Mouse (Mus musculus): ENCODE measurements around the gene Camk2g.
"Not testable (repeated sequence)": the region's sequence is repeated elsewhere in the genome, so short reads cannot be mapped to it uniquely, and the experiment has no call there.

The Camk2g gene

DNA sequence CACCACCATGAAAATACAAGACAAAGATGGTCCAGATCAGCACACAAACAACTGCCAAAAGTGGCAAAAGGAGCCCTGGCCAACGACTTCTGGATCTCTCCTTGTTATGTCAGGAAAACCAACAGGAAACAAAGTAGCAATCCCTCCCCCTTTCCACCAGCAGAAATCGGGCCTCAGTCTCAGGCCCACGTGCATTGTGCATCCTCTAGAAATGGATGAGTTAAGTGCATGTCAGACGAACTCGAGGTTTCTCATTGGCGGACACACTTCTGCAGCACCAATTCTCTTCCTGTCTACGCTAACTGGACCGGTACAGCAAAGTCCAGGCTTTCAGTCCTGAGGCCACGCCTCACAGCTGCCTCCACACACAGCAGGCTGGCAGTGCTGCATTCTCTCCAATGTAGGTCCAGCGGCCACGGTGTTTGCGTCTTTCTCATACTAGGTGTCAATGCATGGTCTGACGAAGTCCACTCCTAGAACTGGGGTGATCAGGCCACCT lies 57.9 kb downstream of the Camk2g start:
- DNase-seq: no peak

- DNase-seq: no peak
Observed at GRCm38 (mm10) chr14:20735052-20735451, 58.8 kb downstream of the Camk2g start.

DNA sequence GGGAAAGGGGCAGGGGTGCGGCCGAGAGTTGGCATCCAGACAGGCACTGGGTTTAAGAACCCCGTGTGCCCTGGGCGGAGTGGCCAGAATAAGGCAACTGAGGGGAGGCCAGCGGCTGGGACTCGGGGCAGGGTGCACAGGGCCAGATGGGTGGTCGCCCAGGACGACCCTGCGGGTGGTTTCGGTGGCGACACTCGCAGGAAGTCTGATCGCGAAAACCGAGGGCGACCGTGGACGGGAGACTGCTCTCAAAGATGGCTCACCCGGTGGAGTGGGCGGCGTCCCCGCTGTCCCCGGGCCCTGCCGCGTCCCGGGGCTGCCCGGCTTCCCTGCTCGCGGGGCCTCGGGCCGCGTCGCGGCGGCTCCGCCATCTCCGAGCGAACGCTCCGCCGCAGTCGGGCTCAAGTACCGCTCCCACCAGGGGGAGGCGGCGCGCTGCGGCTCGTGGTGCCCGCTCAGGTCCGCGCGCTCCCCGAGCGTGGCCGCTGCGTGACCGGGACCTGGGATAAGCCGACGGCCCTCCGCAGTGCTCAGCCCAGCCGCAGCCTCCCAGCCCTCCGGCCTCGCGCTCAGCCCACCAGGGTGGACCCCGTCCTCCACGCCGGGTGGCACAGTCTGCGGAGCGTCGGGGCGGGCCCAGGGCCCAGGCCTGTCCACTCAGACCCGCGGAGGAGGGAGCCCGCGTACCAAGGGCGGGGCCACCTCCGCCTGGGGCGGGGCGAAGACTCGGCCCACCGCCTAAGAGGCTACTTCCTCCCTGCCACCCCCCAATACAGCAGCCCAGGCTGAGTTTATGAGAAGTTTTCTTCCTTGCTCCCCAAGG lies 59.7 kb downstream of the Camk2g start, which contains the start of gene Ndst2:
Gene Ndst2 (minus strand): TSS at position 611 of the 823 bp plus-strand sequence.
- DNase-seq: peak; percentile 88

DNA sequence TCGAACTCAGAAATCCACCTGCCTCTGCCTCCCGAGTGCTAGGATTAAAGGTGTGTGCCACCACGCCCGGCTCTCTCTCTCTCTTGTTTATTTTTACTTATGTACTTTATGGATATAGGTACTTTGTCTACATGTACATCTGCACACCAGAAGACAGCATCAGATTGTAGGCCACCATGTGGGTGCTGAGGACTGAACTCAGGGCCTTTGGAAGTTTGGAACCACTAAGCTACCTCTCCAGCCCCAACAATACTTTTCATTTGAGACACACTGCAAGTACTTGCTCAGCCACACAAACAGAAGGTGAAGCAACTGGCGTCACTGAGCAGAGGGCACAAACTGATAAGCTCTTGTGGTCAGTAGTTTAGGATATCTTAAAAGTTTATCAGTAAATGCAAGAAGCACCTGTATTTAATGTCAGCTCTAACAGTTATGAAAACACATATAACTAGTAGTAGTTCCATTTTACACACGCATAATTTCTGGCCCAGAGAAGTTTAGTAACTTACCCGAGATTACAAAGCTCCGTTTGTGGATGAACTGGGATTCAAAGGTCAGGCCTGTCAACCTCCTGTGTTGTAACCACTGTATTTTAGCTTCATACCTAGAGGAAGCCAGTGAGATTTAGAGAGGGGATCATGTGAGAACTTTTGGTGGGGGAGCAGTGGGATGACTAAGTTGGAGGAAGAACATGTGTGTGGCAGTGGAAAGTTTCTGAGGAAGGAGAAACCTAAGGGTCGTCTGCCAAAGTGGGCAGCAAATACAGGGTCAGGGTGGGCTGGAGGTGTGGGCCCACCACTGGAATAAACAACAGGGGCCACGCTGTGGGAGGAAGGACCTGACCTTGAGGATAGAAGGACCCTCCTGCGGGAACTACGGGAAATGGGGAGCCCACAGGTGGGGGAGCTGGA lies 60.6 kb downstream of the Camk2g start:
- DNase-seq: no peak

- DNase-seq: no peak
Observed at GRCm38 (mm10) chr14:20730853-20731602, 62.9 kb downstream of the Camk2g start.

DNA sequence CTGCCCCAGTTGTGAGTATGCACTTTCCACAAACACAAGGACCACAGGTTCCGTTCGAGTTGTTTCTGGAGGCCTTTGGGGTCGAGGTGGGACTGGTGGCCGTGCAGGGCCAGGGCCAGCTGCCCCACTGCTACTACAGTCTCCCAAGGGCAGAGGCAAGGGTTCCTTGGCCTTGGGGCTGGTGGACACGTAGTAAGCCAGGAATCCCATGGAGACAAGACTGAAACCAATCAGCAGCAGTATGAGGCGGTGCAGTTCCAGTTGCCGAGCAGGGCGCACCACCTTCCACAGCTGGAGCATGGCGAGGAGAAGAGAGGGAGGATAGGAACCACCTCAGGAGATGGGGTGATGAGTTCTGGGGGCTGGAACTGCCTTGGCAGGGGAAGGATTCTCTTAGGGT lies 64.0 kb downstream of the Camk2g start:
- no peak for DNase-seq

DNA sequence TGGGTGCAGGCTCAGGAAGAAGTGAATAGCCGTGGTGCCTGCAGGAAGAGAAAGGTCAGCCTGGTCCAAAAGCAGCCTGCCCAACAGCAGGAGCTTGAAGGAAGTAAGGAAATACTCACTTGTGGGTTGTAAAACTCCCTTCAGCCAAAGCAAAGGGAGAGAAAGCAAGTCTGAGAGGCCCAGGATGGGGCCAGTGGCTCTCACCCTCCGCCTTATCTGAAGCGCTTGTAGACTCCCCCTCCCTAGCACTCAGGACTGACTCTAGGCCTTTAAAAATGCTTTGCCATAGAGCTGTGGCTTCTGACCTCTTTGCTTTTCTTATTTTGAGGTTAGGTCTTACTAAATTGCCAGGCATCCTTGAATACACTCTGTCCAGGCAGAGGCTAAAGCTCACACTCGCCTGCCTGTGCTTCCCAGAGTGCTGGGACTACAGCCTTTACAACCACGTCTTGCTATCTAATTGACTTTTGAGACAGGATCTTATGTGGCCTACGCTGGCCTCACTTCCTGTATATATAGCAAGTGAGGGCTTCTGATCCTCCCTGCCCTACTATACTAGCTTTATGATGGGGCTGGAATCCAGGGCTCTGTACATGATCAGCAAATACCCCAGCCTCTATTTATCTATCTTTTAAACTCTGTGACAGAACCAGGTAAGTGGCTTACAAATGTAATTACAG lies 68.1 kb downstream of the Camk2g start:
- DNase-seq: no peak

DNA sequence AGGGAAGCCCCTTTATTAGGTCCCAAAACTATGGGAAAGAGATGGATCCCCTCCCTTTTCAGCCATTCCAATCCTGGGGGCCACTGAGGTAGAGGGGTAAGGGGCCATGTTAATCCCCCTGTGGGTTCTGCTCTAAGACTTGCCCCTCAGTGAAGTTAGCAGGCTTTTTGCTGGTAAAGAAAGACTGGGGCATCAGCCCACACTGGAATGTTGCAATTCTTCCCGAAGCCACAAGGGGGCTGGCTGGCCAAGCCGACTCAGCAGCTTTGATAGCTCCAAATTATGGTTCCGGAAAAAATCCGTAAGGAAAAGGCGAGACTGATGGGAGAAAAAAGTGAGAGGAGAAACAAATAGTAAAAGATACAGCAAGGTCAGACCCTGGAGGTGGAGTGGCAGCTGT lies 69.8 kb downstream of the Camk2g start:
- DNase-seq: no peak

- DNase-seq: no peak
Observed at GRCm38 (mm10) chr14:20723006-20723405, 70.9 kb downstream of the Camk2g start.

GRCm38 (mm10) chr14:20721371-20721770 lies 72.5 kb downstream of the Camk2g start:
- DNase-seq: no peak

GRCm38 (mm10) chr14:20719767-20720166 lies 74.1 kb downstream of the Camk2g start:
- no peak for DNase-seq

DNA sequence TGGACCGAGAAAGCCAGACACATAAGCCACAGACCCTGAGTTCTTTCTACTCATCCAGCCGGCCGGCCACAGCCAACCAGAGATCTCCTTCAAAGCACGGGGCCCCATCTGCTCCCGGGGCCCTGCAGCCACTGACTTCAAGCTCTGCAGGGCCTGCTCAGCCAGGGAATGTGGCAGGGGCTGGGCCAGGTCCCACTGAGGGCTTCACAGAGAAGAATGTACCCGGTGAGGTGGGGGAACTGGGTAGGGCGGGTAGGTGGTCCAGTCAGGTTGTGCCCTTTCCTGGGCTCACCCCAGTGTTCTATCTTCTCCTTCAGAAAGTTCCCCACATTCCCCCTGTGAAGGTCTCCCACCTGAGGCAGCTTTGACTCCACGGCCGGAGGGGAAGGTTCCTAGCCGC lies 75.4 kb downstream of the Camk2g start:
- no peak for DNase-seq

- no peak for DNase-seq
Observed at GRCm38 (mm10) chr14:20713832-20714231, 80.1 kb downstream of the Camk2g start.

DNA sequence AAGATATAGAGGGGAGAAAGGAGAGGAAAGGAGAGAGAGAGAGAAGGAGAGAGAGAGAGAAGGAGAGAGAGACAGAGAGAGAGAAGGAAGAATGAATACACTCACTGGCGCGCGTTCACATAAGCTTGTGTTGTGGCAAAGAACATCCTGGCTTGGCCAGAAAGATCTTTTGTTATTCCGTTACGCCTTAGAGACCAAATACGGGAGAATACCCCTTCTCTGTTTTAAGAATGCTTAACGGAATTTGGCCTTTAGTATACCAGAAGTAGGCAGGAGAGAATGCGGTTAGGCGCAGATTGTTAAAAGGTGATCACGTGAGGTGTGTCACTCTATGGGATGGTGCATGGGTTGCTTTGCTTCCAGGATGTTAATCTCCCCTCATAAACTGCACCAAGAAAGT lies 85.6 kb downstream of the Camk2g start:
- DNase-seq: no peak

DNA sequence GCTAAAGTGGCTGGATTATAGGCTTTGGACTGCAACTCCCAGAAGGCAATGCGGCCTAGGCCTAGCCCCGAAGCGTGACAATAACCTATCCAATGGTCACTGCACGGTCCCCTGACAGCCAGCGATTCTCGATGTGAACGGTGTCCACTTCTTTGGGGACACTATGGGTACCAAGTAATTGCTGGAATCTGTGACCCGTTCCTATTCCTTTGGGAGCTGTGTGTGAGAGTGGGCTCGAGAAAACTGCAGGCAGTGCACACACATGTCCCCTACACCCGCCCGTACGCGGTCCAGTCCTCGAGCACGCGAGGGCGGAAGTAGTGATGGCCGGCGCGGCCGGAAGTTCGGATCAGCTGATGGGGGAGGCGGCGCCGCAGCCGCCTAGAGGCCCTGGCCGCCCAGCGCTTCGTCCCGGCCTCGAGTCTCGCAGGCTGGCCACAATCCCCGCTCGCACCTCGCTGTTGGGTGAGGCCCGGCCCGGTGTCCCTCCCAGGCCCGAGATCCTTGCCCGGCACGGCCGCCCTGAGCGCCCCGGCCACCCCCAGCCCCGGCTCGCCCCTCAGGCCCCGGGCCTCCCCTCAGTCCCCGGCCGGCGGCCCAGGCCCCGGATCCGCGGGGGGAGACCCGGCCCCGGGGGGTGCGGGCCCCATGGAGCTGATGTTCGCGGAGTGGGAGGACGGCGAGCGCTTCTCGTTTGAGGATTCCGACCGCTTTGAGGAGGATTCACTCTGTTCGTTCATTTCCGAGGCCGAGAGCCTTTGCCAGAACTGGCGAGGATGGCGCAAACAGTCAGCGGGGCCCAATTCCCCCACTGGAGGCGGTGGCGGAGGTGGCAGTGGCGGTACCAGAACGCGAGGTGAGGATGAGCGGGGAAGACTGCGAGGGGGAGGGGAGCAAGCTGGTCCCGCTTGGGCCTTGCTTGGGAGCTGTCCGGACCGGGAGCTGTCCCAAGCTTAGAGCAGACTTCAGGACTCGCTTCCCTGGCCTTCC lies 86.4 kb downstream of the Camk2g start, which contains the start of gene Zswim8:
Gene Zswim8 (plus strand): TSS at position 352 of the 990 bp plus-strand sequence.
- peak; percentile 89 for DNase-seq

- not testable (repeated sequence) for DNase-seq
Observed at GRCm38 (mm10) chr14:20703461-20703860, 90.4 kb downstream of the Camk2g start.

DNA sequence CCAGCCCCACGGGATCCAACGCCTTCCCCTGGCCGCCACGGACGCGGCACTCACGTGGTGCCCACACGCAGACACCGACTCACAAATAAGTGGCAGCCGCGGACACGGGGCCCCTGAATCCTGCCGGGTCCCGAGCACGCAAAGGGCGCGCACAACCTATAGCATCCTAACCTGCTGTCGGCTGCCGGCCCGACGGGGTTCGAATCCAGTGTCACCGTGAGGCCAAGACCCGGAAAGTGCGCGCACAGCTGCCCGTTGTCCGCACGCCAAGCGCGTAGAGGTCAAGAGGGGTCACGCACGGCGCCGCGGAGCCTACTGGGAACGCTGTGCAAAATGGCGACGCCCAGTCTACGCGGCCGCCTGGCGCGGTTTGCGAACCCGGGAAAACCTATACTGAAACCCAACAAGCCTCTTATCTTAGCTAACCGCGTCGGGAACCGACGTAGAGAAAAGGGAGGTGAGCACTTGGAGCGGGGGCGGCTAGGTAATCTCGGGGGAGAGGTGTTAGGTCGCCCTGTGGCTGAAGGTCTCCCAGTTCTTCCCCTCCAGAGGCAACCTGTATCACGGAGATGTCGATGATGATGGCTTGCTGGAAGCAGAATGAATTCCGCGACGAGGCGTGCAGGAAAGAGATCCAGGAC lies 91.0 kb downstream of the Camk2g start, which contains the start of gene Chchd1:
Gene Chchd1 (plus strand): TSS at position 266 of the 641 bp plus-strand sequence.
- DNase-seq: peak; percentile 90

DNA sequence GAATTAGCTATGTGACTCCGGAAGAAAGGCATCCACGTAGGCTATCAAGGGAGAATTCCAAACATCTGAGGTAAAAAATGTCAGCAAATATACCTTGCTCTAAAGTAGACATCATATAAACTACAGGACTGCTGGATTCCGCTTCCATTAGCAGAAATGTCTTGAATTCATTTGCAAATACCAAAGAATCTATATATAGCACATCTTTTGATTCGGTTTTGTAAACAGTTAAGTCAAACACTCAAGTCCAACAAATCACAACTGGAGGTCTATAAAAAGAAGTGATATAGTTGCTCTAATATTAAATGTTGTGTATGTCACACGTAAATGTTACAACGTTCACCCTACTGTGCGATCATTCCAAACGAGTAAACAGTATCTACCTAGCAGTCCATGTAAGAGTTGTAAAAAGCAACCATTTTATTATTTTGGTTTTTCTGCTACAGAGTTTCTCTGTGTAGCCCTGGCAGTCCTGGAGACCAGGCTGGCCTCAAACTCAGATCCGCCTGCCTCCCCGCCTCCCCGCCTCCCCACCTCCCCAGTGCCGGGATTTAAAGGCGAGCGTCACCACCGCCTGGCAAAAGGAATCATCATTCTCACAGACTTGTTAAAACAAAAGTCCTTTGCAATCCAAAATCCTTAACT lies 91.7 kb downstream of the Camk2g start:
- DNase-seq: no peak

GRCm38 (mm10) chr14:20701554-20701953 lies 92.3 kb downstream of the Camk2g start:
- DNase-seq: no peak

DNA sequence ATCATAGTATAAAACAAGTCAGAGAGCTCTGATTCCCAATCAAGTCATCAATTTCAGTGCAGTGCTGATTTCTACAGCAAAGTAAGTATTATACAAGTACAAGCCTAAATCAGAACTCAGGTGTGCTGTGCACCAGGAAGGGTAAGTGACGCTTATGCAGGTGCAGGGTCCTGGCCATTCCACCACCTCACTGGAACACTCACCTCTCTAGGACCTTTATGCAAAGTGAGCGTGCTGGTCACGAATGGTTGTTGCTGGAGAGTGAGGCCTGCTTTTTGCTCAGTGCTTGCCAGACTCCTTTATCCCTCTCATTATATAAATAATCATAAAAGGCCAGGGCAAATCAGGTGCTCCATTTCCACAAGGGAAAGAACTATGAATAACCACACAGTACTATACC lies 93.5 kb downstream of the Camk2g start:
- no peak for DNase-seq

Measured in cerebellum, adult 9-10 months (tissue).